Mouse (Mus musculus) spleen, adult 10 weeks (tissue): ENCODE data around the gene Tmem131. TPM values are rescaled to one million over a fixed set of nuclear protein-coding genes. Genes with fewer than 3 reads are reported as not detected.

Source experiments
- polyA plus RNA-seq: library from polyadenylated mRNA; stranded (reverse); fragments of 350-450 nt; fragmentation: Illumina TruSeq; extraction: RNeasy Lipid Tissue Mini Kit (QIAGEN cat#74804); gene quantifications from one replicate; pipeline ENCODE4 v1.2.3, GENCODE M21; 2015; ENCODE audit warnings: low replicate concordance; ENCODE audit not compliant: insufficient read depth

The Tmem131 gene
- polyA plus RNA-seq, result 61.1 TPM

DNA sequence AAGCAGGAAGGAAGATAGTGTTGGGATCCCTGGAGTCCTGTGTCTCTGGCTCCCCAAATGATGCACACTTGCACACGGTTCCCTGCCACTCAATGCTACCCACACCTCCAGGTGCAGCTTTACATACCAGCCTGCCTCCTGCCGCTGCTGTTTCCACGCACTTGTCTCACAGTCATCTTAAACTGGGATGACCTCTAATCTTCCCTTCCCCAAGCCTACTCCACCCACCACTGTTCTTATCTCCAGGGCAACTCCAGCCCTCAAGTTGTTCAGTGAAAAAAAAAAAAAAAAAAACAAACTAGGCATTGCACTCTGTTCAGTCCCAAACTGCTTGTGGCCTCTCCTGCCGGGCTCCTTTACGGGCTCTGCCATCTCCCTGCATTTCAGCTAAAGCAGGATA is at the start of gene Tmem131:
Tmem131 (minus strand) TSS at position 14 of the 400 bp plus-strand sequence.

GRCm38 (mm10) chr1:36761568-36761967 is 181.9 kb downstream of the Tmem131 start, which contains the start of gene Zap70:
Gene Zap70 (plus strand): TSS chr1:36761798.

Other genes with a start within 250 kb of the Tmem131 start
- gene 4933424G06Rik, start 233.5 kb downstream of the Tmem131 start, polyA plus RNA-seq, result not detected
- 49.8 TPM for gene Actr1b, start 229.2 kb downstream of the Tmem131 start, polyA plus RNA-seq
- gene Zap70, start 181.9 kb downstream of the Tmem131 start, polyA plus RNA-seq, result 12.7 TPM
- 1.9 TPM for gene Vwa3b, start 82.9 kb upstream of the Tmem131 start, polyA plus RNA-seq